Mouse (Mus musculus): ENCODE results near the gene Rabgap1l.

GRCm38 (mm10) chr1:160566458-160566857, 226.6 kb downstream of the Rabgap1l start:
- TF ChIP-seq CTCF (IDR thresholded peaks at IDR 0.05): no peak
- TF ChIP-seq EP300 (IDR thresholded peaks at IDR 0.05): no peak
